In genomic region chr10:42583157-42583872, GRCm38 (mm10) we compare ENCODE assay signal across 8 mouse cellular contexts. TPM values are rescaled to one million over a fixed set of nuclear protein-coding genes. Genes with fewer than 3 reads are reported as not detected.
DNase-seq lines count a peak whose midpoint lies in the region; ATAC-seq lines count a peak whose summit lies in the region.

TSS of gene Nr2e1 (minus strand) at chr10:42583632.
TSS of gene Ostm1 (plus strand) at chr10:42583822.

- no peak within 1 kb of the TSS for H3K9ac ChIP-seq in liver, embryonic 11.5 days (ENCODE audit: low read depth, low read length)
- peak within 1 kb of the TSS; percentile 40; the same call in 1 of the 2 replicates for H3K9ac ChIP-seq in embryonic facial prominence, embryonic 14.5 days (ENCODE audit: low read depth, low read length)
- H3K9ac ChIP-seq in intestine, embryonic 16.5 days (ENCODE audit: low read depth, low read length): no peak within 1 kb of the TSS

- H3K36me3 ChIP-seq in liver, embryonic 11.5 days (ENCODE audit: control insufficient read depth, insufficient read depth, low read length): no peaks in the 10 kb centered on the region
- no peaks in the 10 kb centered on the region for H3K36me3 ChIP-seq in embryonic facial prominence, embryonic 14.5 days (ENCODE audit: control insufficient read depth, insufficient read depth, low read length)
- H3K36me3 ChIP-seq in intestine, embryonic 16.5 days (ENCODE audit: control insufficient read depth, insufficient read depth, low read length): no peaks in the 10 kb centered on the region

- no peak within 1 kb of the TSS for H3K27ac ChIP-seq in liver, embryonic 11.5 days (ENCODE audit: low read depth, low read length)
- H3K27ac ChIP-seq in embryonic facial prominence, embryonic 14.5 days (replicated peaks; ENCODE audit: low read depth, low read length): no peak within 1 kb of the TSS
- no peak within 1 kb of the TSS for H3K27ac ChIP-seq in intestine, embryonic 16.5 days (ENCODE audit: low read length)

- peaks cover 5% of the 10 kb centered on the region; the same call in 1 of the 2 replicates for H3K4me1 ChIP-seq in liver, embryonic 11.5 days (replicated peaks; ENCODE audit: control insufficient read depth, insufficient read depth, low read length)
- peaks cover 5% of the 10 kb centered on the region; the same call in 1 of the 2 replicates for H3K4me1 ChIP-seq in embryonic facial prominence, embryonic 14.5 days (ENCODE audit: control insufficient read depth, insufficient read depth, low read length)
- H3K4me1 ChIP-seq in intestine, embryonic 16.5 days (ENCODE audit: control insufficient read depth, insufficient read depth, low read length): peaks cover 6% of the 10 kb centered on the region

- H3K9me3 ChIP-seq in liver, embryonic 11.5 days (ENCODE audit: control insufficient read depth, low read length): no peaks in the 10 kb centered on the region
- no peaks in the 10 kb centered on the region for H3K9me3 ChIP-seq in embryonic facial prominence, embryonic 14.5 days (ENCODE audit: control insufficient read depth, low read length)
- no peaks in the 10 kb centered on the region for H3K9me3 ChIP-seq in intestine, embryonic 16.5 days (ENCODE audit: control insufficient read depth, low read length)

- H3K27me3 ChIP-seq in liver, embryonic 11.5 days (replicated peaks; ENCODE audit: control insufficient read depth, insufficient read depth, low read length): peaks cover 99% of the 10 kb centered on the region
- peaks cover 98% of the 10 kb centered on the region for H3K27me3 ChIP-seq in embryonic facial prominence, embryonic 14.5 days (replicated peaks; ENCODE audit: control insufficient read depth, insufficient read depth, low read length)
- peaks cover 84% of the 10 kb centered on the region for H3K27me3 ChIP-seq in intestine, embryonic 16.5 days (replicated peaks; ENCODE audit: control insufficient read depth, insufficient read depth, low read length)

- peak within 1 kb of the TSS; percentile 19 for H3K4me2 ChIP-seq in liver, embryonic 11.5 days
- peak within 1 kb of the TSS; percentile 43 for H3K4me2 ChIP-seq in embryonic facial prominence, embryonic 14.5 days (ENCODE audit: low read depth, low read length)
- H3K4me2 ChIP-seq in intestine, embryonic 16.5 days (ENCODE audit: low read depth, low read length): peak within 1 kb of the TSS; percentile 7; the same call in 1 of the 2 replicates

- DNase-seq in liver, embryonic 11.5 days (ENCODE audit: low spot score): no peak
- no peak for DNase-seq in liver
- peak; percentile 82 for DNase-seq in embryonic facial prominence, embryonic 14.5 days (ENCODE audit: low spot score)
- DNase-seq in left cerebral cortex, postnatal 4 days: no peak
- peak; percentile 41 for DNase-seq in right cerebral cortex, postnatal 14 days
- DNase-seq in thymus, postnatal 36 days: no peak
- no peak for DNase-seq in c-Kit-positive CD71-positive TER-119-positive erythroid progenitor cells, embryonic 14.5 days (ENCODE audit: low spot score)

- ATAC-seq in liver, embryonic 11.5 days (replicated peaks; ENCODE audit: low FRiP score): no peak
- peak; percentile 69 for ATAC-seq in embryonic facial prominence, embryonic 14.5 days (ENCODE audit: low read depth)
- no peak for ATAC-seq in intestine, embryonic 16.5 days

- WGBS in liver, embryonic 11.5 days: under 1% methylated on average over 43 of the region's 43 CpGs
- WGBS in embryonic facial prominence, embryonic 14.5 days: 2% methylated on average over 38 of the region's 43 CpGs
- under 1% methylated on average over 43 of the region's 43 CpGs for WGBS in intestine, embryonic 16.5 days

- peak within 1 kb of the TSS; percentile 24 for H3K4me3 ChIP-seq in liver, embryonic 11.5 days (ENCODE audit: low read depth, low read length)
- H3K4me3 ChIP-seq in embryonic facial prominence, embryonic 14.5 days (ENCODE audit: low read depth, low read length): peak within 1 kb of the TSS; percentile 29
- peak within 1 kb of the TSS; percentile 12 for H3K4me3 ChIP-seq in intestine, embryonic 16.5 days (ENCODE audit: low read length)

- intact Hi-C loops in left cerebral cortex, postnatal 4 days (cut with DNase I): loop anchor here (5.0 to 10.0 kb wide), 2 partner anchors 49 to 249 kb away; no protein-coding TSS in a partner anchor

RNA-seq across cellular contexts. Expression of gene Nr2e1, which starts in this region (rescaled TPM):
- not detected in 2 replicates for polyA plus RNA-seq in liver, embryonic 11.5 days (2014; fragmentation: Nextera tagmentation; extraction: Ambion mirVana)
- polyA plus RNA-seq in embryonic facial prominence, embryonic 14.5 days (2014; fragmentation: Nextera tagmentation; extraction: Ambion mirVana): 1.4 and 1.8 TPM in 2 replicates
- polyA plus RNA-seq in intestine, embryonic 16.5 days (2015; fragmentation: Nextera tagmentation; extraction: Ambion mirVana): not detected in 2 replicates
- total RNA-seq in left cerebral cortex, postnatal 4 days (2021): 10 to 100 TPM; 11.1 to 13.1 TPM

RNA-seq across cellular contexts. Expression of gene Ostm1, which starts in this region (rescaled TPM):
- polyA plus RNA-seq in liver, embryonic 11.5 days (2014; fragmentation: Nextera tagmentation; extraction: Ambion mirVana): 24.8 and 27.7 TPM in 2 replicates
- 13.0 and 13.8 TPM in 2 replicates for polyA plus RNA-seq in embryonic facial prominence, embryonic 14.5 days (2014; fragmentation: Nextera tagmentation; extraction: Ambion mirVana)
- 17.0 and 19.4 TPM in 2 replicates for polyA plus RNA-seq in intestine, embryonic 16.5 days (2015; fragmentation: Nextera tagmentation; extraction: Ambion mirVana)
- 10 to 100 TPM; 32.0 to 34.1 TPM for total RNA-seq in left cerebral cortex, postnatal 4 days (2021)

Comparison
In these comparisons a context has a peak if more than half of its experiments do, and no peak if none do; other contexts are left out.
1. DNase-seq: peak in embryonic facial prominence, embryonic 14.5 days (single experiment) and right cerebral cortex, postnatal 14 days (single experiment); none in liver, embryonic 11.5 days (single experiment), liver (single experiment), left cerebral cortex, postnatal 4 days (single experiment), thymus, postnatal 36 days (0 of 2) and c-Kit-positive CD71-positive TER-119-positive erythroid progenitor cells, embryonic 14.5 days (single experiment).
2. Peak in every context shown above with its lines, with median percentiles within 50 percentile points of each other: H3K4me2 ChIP-seq and H3K4me3 ChIP-seq.